Mouse (Mus musculus) adrenal gland, adult (tissue): ENCODE results near the gene Trpd52l3.
"Not testable (repeated sequence)": the region's sequence is repeated elsewhere in the genome, so short reads cannot be mapped to it uniquely, and the experiment has no call there.

ENCODE experiments used
- DNase-seq, 2 experiments: peaks; one replicate each; pipeline ENCODE4 v3.0.0; 2022 to 2023; ENCODE audit warnings: low spot score in 1 of 2; ENCODE audit not compliant: inconsistent age in 2 of 2

The Trpd52l3 gene

GRCm38 (mm10) chr19:30003621-30004020 lies at the start of gene Trpd52l3:
TSS of gene Trpd52l3 (plus strand) at chr19:30003790.
- no peak for DNase-seq

- DNase-seq = no peak
Observed at GRCm38 (mm10) chr19:29953833-29954232, 49.8 kb upstream of the Trpd52l3 start.

- no peak for DNase-seq
Observed at GRCm38 (mm10) chr19:29955454-29955853, 48.1 kb upstream of the Trpd52l3 start.

- DNase-seq = no peak
Observed at GRCm38 (mm10) chr19:29960906-29961305, 42.7 kb upstream of the Trpd52l3 start.

GRCm38 (mm10) chr19:29961842-29962241 lies 41.7 kb upstream of the Trpd52l3 start:
- DNase-seq = no peak

GRCm38 (mm10) chr19:29963598-29964092 lies 39.9 kb upstream of the Trpd52l3 start:
- DNase-seq = no peak

GRCm38 (mm10) chr19:29967960-29968359 lies 35.6 kb upstream of the Trpd52l3 start:
- no peak for DNase-seq

GRCm38 (mm10) chr19:29973396-29973795 lies 30.2 kb upstream of the Trpd52l3 start:
- no peak for DNase-seq

- DNase-seq = peak in 1 of 2 experiments; percentile 67
Observed at GRCm38 (mm10) chr19:29978847-29979246, 24.7 kb upstream of the Trpd52l3 start.

GRCm38 (mm10) chr19:29979452-29980089 lies 24.0 kb upstream of the Trpd52l3 start:
- DNase-seq = no peak

- peak; percentile 56 to 87 for DNase-seq
Observed at GRCm38 (mm10) chr19:29984208-29985005, 19.2 kb upstream of the Trpd52l3 start.

GRCm38 (mm10) chr19:29986464-29987091 lies 17.0 kb upstream of the Trpd52l3 start:
- DNase-seq = no peak

GRCm38 (mm10) chr19:30000406-30001365 lies 2.9 kb upstream of the Trpd52l3 start:
- DNase-seq = no peak

GRCm38 (mm10) chr19:30001550-30001949 lies 2.0 kb upstream of the Trpd52l3 start:
- DNase-seq = no peak

GRCm38 (mm10) chr19:30006371-30006770 lies 2.8 kb downstream of the Trpd52l3 start:
- DNase-seq = no peak

GRCm38 (mm10) chr19:30010520-30011296 lies 7.1 kb downstream of the Trpd52l3 start:
- no peak for DNase-seq

GRCm38 (mm10) chr19:30014331-30014730 lies 10.7 kb downstream of the Trpd52l3 start:
- no peak for DNase-seq

- DNase-seq = peak in 1 of 2 experiments; percentile 47
Observed at GRCm38 (mm10) chr19:30016156-30016555, 12.6 kb downstream of the Trpd52l3 start.

GRCm38 (mm10) chr19:30023419-30023818 lies 19.8 kb downstream of the Trpd52l3 start:
- DNase-seq = not testable (repeated sequence)
